8 mouse cellular contexts compared by ENCODE assay signal in genomic region chr7:131881876-131882615, GRCm38 (mm10).
DNase-seq lines count a peak whose midpoint lies in the region; ATAC-seq and TF ChIP-seq lines count a peak whose summit lies in the region.

No protein-coding gene starts in this region.

- 61% methylated on average over 5 of the region's 5 CpGs for WGBS in large intestine, adult 2 months
- WGBS in lung, embryonic 14.5 days, result 54% methylated on average over 5 of the region's 5 CpGs

- no peaks in the 10 kb centered on the region for H3K27me3 ChIP-seq in lung, embryonic 14.5 days (ENCODE audit: insufficient read depth, low read length)

- no peak overlapping the region for H3K4me3 ChIP-seq in lung, embryonic 14.5 days (ENCODE audit: low read depth, low read length)

- peak; percentile 98 for TF ChIP-seq CTCF in lung, embryonic 14.5 days (IDR thresholded peaks at IDR 0.05; ENCODE audit: low read depth)

- H3K9me3 ChIP-seq in lung, embryonic 14.5 days (ENCODE audit: low read depth, low read length), result no peaks in the 10 kb centered on the region

- DNase-seq in CD4-positive helper T cell, adult 2 months (ENCODE audit: low read depth, low spot score), result peak; percentile 38
- DNase-seq in adipocyte (ENCODE audit: low spot score), result peak; percentile 51
- peak; percentile 82 to 89 for DNase-seq in cerebellum, postnatal 4 days (ENCODE audit: low spot score in 2 of 2)
- DNase-seq in gastrocnemius, postnatal 14 days, result peak; percentile 59
- DNase-seq in large intestine, adult 2 months (ENCODE audit: low read depth, low spot score), result peak; percentile 3
- peak; percentile 86 for DNase-seq in lung, embryonic 14.5 days
- DNase-seq in retina, postnatal 1 day, result peak; percentile 77
- DNase-seq in thymus, postnatal 4 days, result peak; percentile 85

- H3K27ac ChIP-seq in lung, embryonic 14.5 days (ENCODE audit: low read depth), result no peak overlapping the region

- ATAC-seq in lung, embryonic 14.5 days (ENCODE audit: insufficient read depth), result 0 out of 2 replicates have a peak, but pooled peaks have one; percentile 52

- no peak overlapping the region for H3K9ac ChIP-seq in lung, embryonic 14.5 days

- H3K4me1 ChIP-seq in lung, embryonic 14.5 days (ENCODE audit: insufficient read depth), result no peaks in the 10 kb centered on the region

- no peaks in the 10 kb centered on the region for H3K36me3 ChIP-seq in lung, embryonic 14.5 days (ENCODE audit: insufficient read depth)

- intact Hi-C loops in gastrocnemius, postnatal 14 days (cut with DNase I; ENCODE audit: low total_unique reads), result loop anchor here (5.0 kb wide), 2 partner anchors 345 to 450 kb away; no protein-coding TSS in a partner anchor

- H3K4me2 ChIP-seq in lung, embryonic 14.5 days, result no peak overlapping the region

Comparison
In these comparisons a context has a peak if more than half of its experiments do, and no peak if none do; other contexts are left out.
1. DNase-seq: peak in every context shown above with its lines; median percentile 86 in lung, embryonic 14.5 days; 86 in cerebellum, postnatal 4 days; 85 in thymus, postnatal 4 days; 77 in retina, postnatal 1 day; 59 in gastrocnemius, postnatal 14 days; 51 in adipocyte; 38 in CD4-positive helper T cell, adult 2 months; 3 in large intestine, adult 2 months.